Mouse (Mus musculus): Measurements from ENCODE around the gene Hspa1a. TPM values are rescaled to one million over a fixed set of nuclear protein-coding genes. Genes with fewer than 3 reads are reported as not detected.
A peak's percentile ranks its signal among the peaks of the same experiment; 100 is the strongest.
"Not testable (repeated sequence)": the region's sequence is repeated elsewhere in the genome, so short reads cannot be mapped to it uniquely, and the experiment has no call there.

Gene Hspa1a
- polyA plus RNA-seq, 1 experiment from 2014 or later: 0.94 TPM

DNA sequence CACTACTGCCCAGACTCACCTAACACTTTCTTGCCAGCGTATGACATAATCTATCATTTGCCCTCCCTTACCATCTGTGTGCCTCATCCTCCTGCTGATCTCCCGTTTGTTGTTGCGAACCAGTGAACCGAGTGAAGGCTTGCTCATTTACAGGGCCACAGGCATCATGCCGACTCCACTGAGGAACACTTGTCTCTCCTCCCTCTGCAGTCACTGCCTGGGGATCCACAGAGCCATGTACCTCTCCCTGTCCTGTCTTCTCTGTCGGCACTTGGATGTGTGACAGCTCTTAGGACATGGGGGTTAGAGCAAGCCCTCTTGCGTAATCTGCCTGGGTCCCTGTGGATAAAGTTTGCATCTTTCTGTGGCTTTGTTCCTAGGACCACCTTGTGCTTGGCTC, 37.6 kb upstream of the Hspa1a start:
- Histone ChIP-seq H3K27me3 (ENCODE audit: poor library complexity, severe bottlenecking) (no peaks in the 10 kb centered on the region), H3K4me1 (no peaks in the 10 kb centered on the region), H3K36me3 (replicated peaks) (peaks cover 100% of the 10 kb centered on the region), H3K27ac (no peak overlapping the region), H3K9me3 (0 out of 2 replicates have a peak, but pooled peaks cover 3% of the 10 kb centered on the region), H3K4me3 (no peak overlapping the region; the same call in 1 of the 2 replicates)
- DNase-seq (ENCODE audit: extremely low spot score, low spot score): no peak
- 87% methylated on average over 7 of the region's 7 CpGs for WGBS

DNA sequence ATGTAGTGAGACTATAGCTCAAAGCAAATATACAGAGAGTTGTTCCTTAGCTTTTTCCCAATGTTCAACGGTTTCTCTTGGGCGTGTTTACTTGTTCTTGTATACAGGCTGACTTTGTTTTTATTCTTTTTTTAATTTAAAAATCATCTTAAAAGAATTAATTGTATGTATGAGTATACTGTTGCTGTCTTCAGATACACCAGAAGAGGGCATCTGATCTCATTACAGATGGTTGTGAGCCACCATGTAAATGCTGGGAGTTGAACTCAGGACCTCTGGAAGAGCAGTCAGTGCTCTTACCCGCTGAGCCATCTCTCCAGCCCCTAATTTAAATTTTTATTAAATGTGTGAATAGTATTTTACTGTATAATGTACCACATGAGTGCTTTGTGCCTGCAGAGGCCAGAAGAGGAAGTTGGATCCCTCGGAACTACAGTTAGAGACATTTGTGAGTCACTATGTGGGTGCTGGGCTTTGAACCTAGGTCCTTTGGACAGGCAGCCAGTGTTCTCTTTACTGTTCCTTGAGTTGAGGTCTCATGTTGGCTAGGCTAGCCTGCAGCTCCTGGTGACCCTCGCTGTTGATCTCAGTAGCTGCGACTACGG, 35.5 kb upstream of the Hspa1a start:
- 94% methylated on average over 7 of the region's 7 CpGs for WGBS
- Histone ChIP-seq H3K36me3 (replicated peaks) (peaks cover 98% of the 10 kb centered on the region), H3K4me3 (no peak overlapping the region), H3K27ac (no peak overlapping the region), H3K9me3 (0 out of 2 replicates have a peak, but pooled peaks cover 3% of the 10 kb centered on the region), H3K27me3 (ENCODE audit: poor library complexity, severe bottlenecking) (no peaks in the 10 kb centered on the region), H3K4me1 (peaks cover 12% of the 10 kb centered on the region)
- DNase-seq (ENCODE audit: extremely low spot score, low spot score): no peak

DNA sequence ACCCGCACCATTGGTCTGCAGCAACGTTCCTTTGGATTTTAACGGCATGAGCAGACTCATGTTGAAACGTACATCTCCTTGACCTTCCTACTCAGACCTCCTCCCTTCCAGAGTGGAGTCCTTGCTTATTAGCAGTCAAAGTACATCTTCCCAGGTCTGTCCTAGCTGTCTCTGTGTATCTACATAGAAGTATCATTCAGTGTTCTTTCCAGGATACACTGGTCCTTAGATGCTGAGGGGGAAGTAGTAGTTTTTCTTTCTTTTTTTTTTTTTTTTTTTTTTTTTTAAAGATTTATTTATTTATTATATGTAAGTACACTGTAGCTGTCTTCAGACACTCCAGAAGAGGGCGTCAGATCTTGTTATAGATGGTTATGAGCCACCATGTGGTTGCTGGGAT, 33.9 kb upstream of the Hspa1a start:
- not testable (repeated sequence) for H3K4me3 ChIP-seq

DNA sequence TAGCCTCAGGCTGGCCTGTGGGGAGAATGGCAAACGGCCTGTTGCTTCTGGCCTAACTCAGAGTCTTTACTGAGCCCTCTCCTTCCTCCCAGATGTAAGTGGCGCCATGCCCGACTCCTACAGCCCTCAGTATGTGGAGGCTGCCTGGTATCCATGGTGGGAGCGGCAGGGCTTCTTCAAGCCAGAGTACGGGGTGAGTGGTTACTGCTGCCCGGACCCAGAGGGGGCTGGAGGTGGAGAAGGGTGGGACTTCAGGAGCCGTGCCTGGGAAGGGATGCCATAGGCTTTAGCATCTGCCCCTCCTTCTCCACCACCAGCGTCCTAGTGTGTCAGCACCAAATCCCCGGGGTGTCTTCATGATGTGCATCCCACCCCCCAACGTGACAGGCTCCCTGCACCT, 33.2 kb upstream of the Hspa1a start:
- H3K4me1 ChIP-seq: peaks cover 31% of the 10 kb centered on the region
- 0 out of 2 replicates have a peak, but pooled peaks cover 3% of the 10 kb centered on the region for H3K9me3 ChIP-seq
- DNase-seq (ENCODE audit: extremely low spot score, low spot score): no peak
- H3K27me3 ChIP-seq (ENCODE audit: poor library complexity, severe bottlenecking): no peaks in the 10 kb centered on the region
- H3K36me3 ChIP-seq (replicated peaks): peaks cover 78% of the 10 kb centered on the region
- H3K27ac ChIP-seq: no peak overlapping the region
- no peak overlapping the region; the same call in 1 of the 2 replicates for H3K4me3 ChIP-seq
- WGBS: 93% methylated on average over 10 of the region's 10 CpGs

More for the DNA sequence above, 33.9 kb upstream of the Hspa1a start:
- H3K27ac ChIP-seq; DNase-seq (ENCODE audit: extremely low spot score, low spot score); H3K9me3 ChIP-seq; H3K27me3 ChIP-seq (ENCODE audit: poor library complexity, severe bottlenecking): not testable (repeated sequence)
- peaks cover 85% of the 10 kb centered on the region for H3K36me3 ChIP-seq (replicated peaks)
- 98% methylated on average over 4 of the region's 5 CpGs for WGBS
- peaks cover 26% of the 10 kb centered on the region for H3K4me1 ChIP-seq

DNA sequence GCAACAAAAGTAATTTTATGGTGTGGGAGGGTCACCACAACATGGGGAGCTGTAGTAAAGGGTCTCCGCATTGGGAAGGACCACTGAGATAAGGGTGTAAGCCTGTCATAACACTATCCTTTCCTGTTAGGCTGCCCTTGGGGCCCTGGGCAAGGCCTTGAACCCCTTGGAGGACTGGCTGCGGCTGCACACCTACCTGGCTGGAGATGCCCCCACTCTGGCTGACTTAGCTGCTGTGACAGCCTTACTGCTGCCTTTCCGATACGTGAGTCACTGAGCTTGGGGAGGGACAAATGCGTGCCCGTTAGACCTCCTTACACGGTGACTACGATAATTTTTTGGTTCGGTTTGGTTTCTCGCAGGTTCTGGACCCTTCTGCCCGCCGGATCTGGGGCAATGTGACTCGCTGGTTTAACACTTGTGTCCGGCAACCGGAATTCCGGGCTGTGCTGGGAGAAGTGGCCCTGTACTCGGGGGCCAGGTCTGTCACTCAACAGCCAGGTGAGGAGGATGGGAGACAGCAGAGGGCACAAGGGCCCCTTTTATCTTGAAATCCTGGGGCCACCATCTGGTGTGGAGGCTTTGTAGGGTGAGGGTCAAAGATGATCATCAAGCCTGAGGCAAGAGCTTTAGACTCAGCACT, 32.2 kb upstream of the Hspa1a start:
- H3K4me3 ChIP-seq: no peak overlapping the region; the same call in 1 of the 2 replicates
- WGBS: 96% methylated on average over 17 of the region's 17 CpGs

DNA sequence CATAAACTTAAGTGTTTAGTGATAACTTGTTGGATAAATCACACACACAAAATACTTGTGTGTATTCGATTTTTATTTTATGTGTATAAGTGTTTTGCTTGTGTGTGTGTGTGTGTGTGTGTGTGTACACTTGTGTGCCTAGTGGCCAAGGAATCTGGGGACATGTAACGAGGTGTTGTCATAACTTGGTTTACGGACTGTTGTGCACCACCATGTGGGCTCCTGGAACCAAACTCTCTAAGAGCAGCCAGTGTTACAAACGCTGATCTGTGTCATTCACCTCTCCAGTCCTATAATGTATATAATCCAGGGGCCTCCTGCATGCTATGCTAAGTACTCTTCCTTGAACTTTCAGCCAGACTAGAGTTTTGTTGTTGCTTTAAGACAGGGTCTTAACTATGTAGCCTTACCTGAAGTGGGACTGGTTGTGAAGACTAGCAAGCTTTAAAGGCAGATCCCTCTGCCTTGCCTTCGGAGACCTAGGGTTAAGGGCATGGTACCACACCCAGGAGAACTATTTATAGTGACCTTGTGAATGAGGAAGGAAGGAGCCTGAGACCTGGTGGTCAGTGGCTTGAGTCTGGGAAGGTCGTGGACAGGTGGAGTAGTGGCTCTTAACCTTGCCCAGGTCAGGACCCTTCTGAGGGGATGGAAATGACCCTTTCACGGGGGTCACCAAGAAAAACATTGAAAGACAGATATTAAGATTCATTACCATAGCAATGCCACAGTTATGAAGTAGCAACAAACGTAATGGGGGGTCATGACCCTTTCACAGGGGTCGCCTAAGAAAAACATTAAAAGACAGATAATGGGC, 31.3 kb upstream of the Hspa1a start:
- 82% methylated on average over 9 of the region's 9 CpGs for WGBS
- DNase-seq (ENCODE audit: extremely low spot score, low spot score): no peak
- 0 out of 2 replicates have a peak, but pooled peaks cover 3% of the 10 kb centered on the region for H3K9me3 ChIP-seq
- H3K27ac ChIP-seq: no peak overlapping the region
- H3K27me3 ChIP-seq (ENCODE audit: poor library complexity, severe bottlenecking): no peaks in the 10 kb centered on the region
- peak overlapping the region; percentile 74 for H3K4me3 ChIP-seq
- H3K36me3 ChIP-seq (replicated peaks): peaks cover 70% of the 10 kb centered on the region
- peaks cover 50% of the 10 kb centered on the region for H3K4me1 ChIP-seq

More for the DNA sequence above, 32.2 kb upstream of the Hspa1a start:
- Histone ChIP-seq H3K36me3 (replicated peaks) (peaks cover 70% of the 10 kb centered on the region), H3K27me3 (ENCODE audit: poor library complexity, severe bottlenecking) (no peaks in the 10 kb centered on the region), H3K27ac (no peak overlapping the region), H3K4me1 (peaks cover 41% of the 10 kb centered on the region), H3K9me3 (0 out of 2 replicates have a peak, but pooled peaks cover 3% of the 10 kb centered on the region)
- DNase-seq (ENCODE audit: extremely low spot score, low spot score): no peak

DNA sequence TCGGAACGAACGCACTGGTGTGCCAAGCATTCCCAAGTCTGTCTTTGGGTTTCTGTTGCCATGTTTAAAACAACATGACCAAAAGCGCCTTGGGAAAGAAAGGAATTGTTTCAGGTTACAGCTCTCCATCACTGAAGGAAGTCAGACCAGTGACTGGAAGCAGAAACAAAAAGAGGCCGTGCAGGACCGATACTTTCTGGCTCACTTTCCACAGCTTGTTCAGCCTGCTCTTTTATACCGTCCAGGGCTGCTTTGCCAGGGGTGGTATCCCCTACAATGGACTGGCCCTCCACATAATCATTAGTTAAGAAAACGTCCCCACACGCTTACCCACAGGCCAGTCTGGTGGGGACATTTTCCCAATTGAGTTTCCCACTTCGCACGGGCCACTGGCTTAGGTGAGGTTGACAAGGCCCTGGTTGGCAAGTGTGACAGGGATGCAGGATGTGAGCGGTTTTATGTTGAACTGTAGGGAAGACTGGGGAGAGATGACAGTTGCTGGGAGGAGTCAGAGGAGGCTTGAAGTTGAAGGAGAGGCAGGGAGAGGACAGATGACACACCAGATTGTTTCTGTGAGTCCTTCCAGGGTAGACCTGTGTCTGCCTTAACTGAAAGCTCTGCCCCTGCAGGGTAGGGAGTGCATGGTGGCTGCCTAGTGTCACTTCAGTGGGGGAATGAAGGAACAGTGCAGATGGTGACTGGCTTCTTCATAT, 30.4 kb upstream of the Hspa1a start:
- Histone ChIP-seq H3K9me3 (0 out of 2 replicates have a peak, but pooled peaks cover 3% of the 10 kb centered on the region), H3K27ac (peak overlapping the region; percentile 94), H3K4me3 (peak overlapping the region; percentile 74), H3K4me1 (peaks cover 58% of the 10 kb centered on the region), H3K36me3 (replicated peaks) (peaks cover 70% of the 10 kb centered on the region), H3K27me3 (ENCODE audit: poor library complexity, severe bottlenecking) (no peaks in the 10 kb centered on the region)
- DNase-seq (ENCODE audit: extremely low spot score, low spot score): no peak
- 21% methylated on average over 12 of the region's 12 CpGs for whole genome bisulfite sequencing

DNA sequence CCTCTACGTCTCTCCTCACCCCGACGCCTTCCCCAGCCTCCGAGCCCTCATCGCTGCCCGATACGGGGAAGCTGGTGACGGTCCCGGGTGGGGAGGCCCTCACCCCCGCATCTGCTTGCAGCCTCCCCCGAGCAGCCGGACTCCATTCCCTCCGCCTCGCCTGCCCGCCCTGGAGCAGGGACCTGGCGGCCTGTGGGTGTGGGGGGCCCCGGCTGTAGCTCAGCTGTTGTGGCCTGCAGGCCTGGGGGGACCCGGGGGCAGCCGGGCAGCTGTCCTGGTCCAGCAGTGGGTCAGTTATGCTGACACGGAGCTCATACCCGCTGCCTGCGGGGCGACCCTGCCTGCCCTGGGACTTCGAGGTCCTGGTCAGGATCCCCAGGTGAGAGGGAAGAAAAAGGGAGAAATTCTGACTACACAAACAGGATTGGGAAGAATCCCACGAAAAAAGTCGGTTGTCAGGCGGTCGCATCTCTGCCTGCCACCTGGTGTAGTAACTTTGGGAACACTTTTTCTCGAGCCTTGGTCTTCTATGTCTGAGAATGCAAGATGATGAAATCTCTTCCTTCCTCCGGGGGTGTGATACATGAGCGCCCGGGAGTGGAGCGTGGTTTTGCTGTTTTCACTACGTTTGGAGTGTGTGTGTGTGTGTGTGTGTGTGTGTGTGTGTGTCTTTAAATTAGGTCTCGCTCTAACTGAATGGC, 29.6 kb upstream of the Hspa1a start:
- Histone ChIP-seq H3K4me3 (peak overlapping the region; percentile 74), H3K9me3 (0 out of 2 replicates have a peak, but pooled peaks cover 2% of the 10 kb centered on the region), H3K36me3 (replicated peaks) (peaks cover 70% of the 10 kb centered on the region), H3K27ac (peak overlapping the region; percentile 94), H3K27me3 (ENCODE audit: poor library complexity, severe bottlenecking) (no peaks in the 10 kb centered on the region), H3K4me1 (peaks cover 65% of the 10 kb centered on the region)
- no peak for DNase-seq (ENCODE audit: extremely low spot score, low spot score)
- 1% methylated on average over 35 of the region's 35 CpGs for WGBS

DNA sequence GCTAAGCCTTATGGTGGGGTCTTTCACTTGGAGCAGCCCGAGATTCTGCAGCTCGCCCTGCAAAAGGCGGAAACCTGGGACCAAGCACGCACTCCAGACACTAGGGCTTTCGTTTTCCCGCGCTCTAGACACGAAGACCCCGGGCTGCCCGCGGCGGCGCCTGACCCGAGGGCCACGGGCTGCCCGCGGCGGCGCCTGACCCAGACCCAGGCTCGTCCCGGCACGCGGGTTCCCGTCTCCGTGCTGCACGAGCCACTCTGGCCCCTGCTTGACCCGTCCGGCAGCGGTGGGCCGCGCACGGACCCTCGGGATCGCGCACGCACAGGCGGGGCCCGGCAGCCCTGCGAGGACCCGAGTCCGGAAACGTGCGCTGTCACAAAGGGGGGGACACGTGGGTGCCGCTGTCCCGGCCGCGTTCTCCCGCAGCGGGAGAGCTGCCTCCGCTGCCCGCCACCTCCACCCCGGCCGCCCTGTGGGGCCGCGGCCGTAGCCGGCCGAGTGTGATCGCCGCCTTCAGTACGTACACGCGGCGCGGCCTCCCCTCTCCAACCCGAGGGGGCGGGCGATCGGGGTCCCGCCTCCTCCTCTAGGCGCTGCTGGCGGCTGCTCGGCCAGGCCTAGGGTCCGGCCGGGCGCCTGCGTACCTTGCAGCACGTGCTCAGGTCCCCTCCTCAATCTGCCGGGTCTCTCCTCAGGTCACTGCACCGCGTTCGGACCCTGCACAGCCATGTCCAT, 28.9 kb upstream of the Hspa1a start, which contains the start of gene Vars:
Vars (plus strand) TSS at position 271 of the 735 bp plus-strand sequence.
- WGBS: under 1% methylated on average over 80 of the region's 83 CpGs
- Histone ChIP-seq H3K36me3 (replicated peaks) (peaks cover 69% of the 10 kb centered on the region), H3K4me3 (peak within 1 kb of the TSS; percentile 74), H3K4me1 (peaks cover 67% of the 10 kb centered on the region), H3K9me3 (0 out of 2 replicates have a peak, but pooled peaks cover 1% of the 10 kb centered on the region), H3K27ac (peak within 1 kb of the TSS; percentile 94), H3K27me3 (ENCODE audit: poor library complexity, severe bottlenecking) (no peaks in the 10 kb centered on the region)
- peak; percentile 95 for DNase-seq (ENCODE audit: extremely low spot score, low spot score)

DNA sequence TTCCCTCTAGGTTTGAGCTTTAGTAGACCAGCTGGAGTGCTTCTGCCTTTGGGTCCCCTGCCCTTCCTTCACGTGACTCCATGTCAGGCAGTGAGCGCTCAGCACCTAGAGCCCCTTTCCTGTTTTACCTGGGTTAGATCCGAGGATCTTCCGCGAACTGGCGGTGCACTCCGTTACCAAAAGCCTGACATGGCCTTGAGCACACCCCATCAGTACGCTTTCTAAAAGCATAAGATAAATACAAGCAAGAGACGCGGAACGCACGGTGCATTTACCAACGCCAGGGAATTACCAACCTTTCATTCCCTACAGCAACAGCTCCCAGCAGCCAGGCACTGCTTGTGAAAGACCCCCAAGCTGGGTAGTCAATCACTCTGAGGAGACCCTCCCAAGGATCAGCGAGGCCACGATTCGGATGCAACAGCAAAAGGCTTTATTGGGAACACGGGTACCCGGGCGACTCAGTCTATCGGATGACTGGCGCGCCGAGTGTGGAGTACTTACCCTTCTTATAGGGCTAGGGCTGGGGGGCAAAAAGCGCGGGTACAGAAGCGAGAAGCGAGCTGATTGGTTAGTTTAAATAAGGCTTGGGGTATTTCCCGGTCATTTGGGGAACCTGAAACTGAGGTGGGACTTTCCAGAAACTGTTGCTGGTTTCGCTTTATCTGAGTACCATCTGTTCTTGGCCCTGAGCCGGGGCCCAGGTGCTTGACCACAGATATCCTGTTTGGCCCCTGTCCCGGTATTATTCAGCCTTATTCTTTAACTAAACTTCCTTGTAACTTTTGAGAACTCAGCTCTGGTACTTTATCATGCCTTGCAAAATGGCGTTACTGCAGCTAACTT, 28.1 kb upstream of the Hspa1a start:
- DNase-seq (ENCODE audit: extremely low spot score, low spot score): peak; percentile 53
- H3K4me3 ChIP-seq: peak overlapping the region; percentile 74
- H3K27ac ChIP-seq: peak overlapping the region; percentile 94
- H3K4me1 ChIP-seq: peaks cover 67% of the 10 kb centered on the region
- WGBS: 31% methylated on average over 30 of the region's 32 CpGs
- H3K9me3 ChIP-seq; H3K27me3 ChIP-seq (ENCODE audit: poor library complexity, severe bottlenecking): not testable (repeated sequence)
- peaks cover 67% of the 10 kb centered on the region for H3K36me3 ChIP-seq (replicated peaks)
